Mouse (Mus musculus): ENCODE data around the gene Nosip.
"Not testable (repeated sequence)": the region's sequence is repeated elsewhere in the genome, so short reads cannot be mapped to it uniquely, and the experiment has no call there.

Nosip gene

DNA sequence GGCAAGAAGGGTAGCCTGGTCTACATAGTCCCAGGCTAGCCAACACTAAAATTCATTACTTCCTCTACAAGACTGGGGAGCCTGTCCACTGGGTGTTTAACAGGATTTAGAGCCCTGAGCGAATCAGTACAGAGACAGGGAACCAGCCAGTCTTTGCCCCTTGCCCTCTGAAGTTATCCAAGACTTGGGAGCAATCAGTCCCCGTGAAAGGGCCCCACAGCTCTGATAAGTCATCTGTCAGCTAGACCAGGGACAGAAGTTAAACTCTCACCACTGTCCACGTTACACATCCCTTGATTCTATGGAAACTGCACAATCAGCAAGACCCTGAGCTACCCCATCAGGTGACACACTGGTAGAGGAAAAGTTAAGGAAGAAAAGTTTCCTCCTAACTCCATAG lies 50.3 kb downstream of the Nosip start:
- no peak for DNase-seq (ENCODE audit: low spot score in 2 of 2)

DNA sequence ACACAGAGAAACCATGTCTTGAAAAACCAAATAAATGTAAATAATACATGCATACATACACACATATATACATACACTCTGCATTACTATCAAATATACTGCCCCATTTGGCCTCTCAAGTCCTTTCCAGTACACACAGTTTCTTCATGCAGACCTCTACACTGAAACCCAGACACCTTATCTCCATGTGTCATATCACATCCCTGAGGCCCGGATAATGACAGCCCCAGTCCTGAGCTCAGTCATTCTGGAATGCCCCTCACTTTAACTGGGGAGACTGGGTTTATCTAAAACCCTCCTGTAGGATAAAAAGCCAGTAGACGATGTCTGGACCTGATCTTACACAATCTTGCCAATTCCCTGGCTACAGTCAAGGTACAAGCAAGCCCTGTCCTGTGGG lies 51.2 kb downstream of the Nosip start:
- no peak for DNase-seq (ENCODE audit: low spot score in 2 of 2)

DNA sequence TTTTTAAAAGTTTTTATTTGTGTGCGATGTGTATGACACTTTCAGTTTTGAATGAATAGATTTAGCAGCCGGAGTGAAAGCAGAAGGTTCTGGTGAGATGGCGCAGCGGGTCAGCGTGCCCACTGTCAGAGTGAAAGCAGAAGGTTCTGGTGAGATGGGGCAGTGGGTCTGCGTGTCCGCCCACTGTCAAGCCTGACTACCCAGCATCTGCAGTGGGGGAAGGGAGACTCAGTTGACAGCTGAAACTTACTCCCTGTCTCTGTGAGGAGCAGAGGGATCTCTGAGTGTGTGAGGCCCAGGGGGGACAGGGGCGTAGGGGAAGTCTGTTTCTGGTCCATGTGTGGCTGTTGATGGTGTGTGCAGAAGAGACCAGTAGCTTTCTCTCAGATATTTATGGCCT lies 55.3 kb downstream of the Nosip start:
- no peak for DNase-seq (ENCODE audit: low spot score in 2 of 2)

DNA sequence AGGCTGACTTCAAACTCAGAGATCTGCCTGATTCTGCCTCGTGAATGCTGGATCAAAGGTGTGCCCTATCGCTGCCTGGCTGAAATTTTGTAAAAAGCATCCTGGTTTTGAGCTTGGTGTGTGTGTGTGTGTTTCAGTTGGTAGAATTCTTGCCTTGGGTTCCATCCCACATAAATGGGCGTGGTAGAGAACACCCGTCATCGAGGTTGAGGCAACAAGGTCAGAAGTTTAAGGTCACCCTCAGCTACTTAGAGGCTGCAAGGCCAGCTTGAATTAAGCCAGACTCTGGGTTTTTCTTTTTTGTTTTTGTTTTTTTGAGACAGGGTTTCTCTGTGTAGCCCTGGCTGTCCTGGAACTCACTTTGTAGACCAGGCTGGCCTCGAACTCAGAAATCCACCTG lies 56.1 kb downstream of the Nosip start:
- DNase-seq (ENCODE audit: low spot score in 2 of 2) = no peak

DNA sequence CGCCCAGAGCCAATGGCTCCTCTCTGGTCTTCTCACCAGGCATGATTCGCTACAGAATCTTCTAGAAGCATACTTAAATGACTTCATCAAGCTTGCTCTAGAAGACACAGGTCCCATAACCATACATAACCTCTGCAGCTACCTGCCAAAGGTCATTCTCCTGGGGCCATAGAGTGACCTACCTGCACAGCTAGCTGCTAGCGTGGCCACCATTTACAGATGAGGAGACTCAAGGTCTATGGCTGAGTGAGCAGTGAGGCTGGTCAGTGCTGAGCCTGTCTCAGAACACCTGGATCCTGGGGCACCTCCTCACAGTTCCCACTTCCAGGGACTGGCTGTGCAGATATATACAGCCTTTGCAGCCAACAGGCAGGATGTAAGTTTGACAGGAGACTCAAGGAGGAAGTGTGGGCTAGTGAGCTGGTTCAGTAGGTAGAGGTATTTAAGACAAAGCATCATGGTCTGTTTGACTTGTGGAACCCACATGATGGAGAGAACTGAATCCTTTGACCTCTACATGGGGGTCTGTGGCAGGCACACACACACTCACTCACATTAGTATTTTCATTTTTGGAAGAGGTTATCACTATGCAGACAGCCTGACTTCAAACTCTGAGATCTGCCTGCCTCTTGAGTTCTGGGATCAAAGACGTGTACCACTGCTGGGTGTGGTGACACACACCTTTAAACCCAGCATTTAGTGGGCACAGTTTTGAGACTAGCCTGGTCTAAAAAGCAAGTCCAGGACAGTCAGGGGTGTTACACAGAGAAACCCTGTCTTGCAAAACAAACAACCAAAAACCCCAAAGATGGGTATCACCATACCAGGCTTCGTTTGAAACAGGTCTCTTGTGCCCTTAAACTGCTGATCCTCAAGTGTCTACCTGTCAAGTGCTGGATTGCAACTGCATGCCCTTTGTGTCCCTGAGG lies 57.8 kb downstream of the Nosip start:
- DNase-seq (ENCODE audit: low spot score in 2 of 2) = no peak

DNA sequence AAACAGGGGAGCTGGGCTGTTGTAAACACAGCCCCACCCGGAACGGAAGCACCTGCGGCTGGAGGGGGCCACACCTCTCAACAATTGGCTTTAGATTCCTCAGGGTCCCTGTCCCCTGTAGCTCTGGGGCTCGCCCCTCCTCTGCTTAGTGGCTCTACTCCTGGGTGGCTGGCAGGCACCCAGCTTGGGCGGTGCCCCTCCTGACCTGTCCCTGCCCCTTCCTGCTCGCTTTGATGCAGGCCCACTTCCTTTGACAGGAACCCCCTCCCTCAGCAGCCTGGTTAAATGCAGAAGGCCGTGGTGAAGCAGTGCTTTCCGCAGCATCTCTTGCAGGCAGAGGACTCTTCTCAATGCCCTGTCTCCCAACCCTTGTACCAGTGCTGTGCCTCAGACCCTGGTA lies 59.2 kb downstream of the Nosip start:
- DNase-seq (ENCODE audit: low spot score in 2 of 2) = no peak

DNA sequence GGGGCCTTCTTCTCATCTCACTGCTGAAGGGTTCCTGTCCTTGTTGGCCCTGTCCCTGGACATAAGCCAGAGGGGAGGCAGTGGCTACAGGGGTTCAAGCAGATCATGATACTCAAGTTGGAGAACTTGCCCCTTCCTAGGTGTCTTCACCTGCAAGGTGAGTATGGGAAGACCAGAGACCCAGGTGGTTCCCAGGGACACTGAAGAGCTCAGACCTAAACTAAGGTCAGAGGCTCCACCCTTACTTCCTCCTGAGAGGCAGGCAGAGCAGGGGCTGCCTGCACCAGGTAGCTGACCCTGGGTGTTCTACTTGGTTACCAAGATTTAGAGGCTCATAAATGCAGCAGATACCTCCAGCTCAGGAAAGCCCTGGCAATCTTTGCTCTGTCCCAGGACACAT lies 59.7 kb downstream of the Nosip start:
- no peak for DNase-seq (ENCODE audit: low spot score in 2 of 2)

DNA sequence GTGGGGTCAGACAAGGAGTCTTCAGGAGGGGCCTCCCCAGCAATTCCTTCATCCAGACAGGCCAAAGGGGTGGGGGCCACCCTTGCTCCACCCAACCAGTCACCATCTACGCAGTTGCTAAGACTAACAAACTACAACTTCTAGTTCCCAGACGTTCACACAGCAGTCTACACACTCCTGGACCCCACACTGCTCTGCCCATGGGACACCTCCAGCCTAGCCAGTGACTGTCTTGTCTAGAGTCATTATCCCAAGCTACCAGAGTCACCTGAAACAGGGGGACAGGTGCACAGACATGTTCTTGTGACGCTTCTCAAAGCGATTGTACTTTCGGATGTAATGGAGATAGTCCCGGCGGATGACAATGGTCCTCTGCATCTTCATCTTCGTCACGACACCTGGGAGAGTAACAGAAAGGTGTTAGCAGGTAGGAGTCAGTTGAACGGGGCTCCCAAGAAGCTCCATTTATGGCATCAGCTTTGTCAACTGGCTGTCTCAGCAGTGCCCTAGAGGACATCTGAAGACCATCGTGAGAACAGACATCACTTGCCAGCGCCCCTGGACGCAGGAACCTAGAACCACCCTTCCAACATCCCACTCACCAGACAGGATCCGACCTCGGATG lies 60.4 kb downstream of the Nosip start:
- no peak for DNase-seq (ENCODE audit: low spot score in 2 of 2)

DNA sequence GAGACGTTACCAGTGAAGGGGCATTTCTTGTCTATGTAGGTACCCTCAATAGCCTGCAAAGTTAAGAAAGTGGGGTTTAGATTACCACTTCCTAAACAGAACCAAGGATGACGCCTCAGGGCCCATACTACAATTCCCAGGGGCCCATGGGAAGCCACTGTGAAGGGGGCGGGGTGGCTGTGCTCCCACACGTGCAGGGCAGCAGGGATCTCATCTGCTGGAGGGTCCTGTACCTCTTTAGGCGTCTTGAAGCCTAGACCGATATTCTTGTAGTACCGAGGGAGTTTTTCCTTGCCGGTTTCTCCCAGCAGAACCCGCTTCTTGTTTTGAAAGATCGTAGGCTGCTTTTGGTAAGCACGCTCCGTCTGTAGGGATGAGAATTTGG lies 60.9 kb downstream of the Nosip start:
- no peak for DNase-seq (ENCODE audit: low spot score in 2 of 2)

DNA sequence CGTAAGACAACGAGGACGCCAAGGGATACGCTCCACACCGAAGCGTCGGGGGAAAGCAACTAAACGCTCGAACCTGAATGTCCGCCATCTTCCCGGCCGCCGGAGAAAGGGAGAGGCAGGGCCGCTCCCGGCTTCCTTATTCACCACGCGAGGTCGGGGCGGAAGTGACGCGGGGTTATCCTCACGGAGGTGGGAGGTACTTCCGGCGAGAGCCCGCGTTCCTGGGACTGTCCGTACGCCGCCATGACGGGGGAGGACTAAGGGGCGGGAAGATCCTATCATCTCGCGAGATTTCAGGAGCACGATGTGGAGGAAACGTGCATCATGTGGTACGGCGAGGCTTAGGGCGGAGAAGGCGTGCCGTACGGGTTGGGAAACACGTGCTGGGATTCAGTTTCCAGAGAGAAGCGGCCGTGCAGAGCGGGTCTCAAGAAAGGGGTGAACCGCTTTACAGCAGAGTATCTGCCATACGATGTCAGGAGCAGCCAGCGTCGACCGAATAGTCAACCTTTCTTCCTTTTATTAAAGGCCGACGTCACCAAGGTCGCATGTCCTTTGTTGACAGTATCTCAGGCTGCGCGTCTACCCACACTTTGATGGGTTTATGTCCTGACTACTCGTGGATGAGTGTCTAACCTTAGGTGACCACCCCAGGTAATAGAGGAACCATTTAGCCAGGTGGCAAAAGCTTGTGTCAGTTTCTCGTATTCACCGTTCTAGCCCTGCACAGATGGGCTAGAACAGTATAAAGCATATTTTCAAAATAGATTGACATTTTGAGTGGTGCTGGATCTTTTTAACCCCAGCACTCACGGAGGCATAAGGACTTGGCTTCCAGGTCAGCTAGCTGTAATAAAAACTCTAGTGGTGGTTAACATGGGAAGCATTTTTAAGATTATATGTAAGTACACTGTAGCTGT lies 62.3 kb downstream of the Nosip start, which contains the start of gene Rps11:
TSS of gene Rps11 (minus strand) at position 216 of the 920 bp plus-strand sequence.
- peak; percentile 98 to 99 for DNase-seq (ENCODE audit: low spot score in 2 of 2)

DNA sequence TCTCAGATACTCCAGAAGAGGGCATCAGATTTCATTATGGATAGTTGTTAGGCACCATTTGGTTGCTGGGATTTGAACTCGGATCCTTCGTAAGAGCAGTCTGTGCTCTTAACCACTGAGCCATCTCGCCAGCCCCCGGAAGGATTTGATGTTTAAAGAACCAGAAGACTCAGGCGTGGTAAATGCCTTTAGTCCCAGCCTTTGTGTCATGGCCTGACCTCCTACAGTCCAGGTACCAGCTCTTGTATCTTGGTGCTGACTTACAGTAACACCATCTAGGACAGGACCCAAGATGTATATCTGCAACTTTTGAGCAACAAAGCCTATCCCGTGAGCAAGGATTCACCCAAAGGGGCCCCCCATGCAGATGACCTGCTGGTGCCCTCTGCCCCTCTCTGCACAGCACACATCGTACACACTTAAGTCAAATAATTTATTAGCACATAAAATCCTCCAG lies 62.9 kb downstream of the Nosip start:
- DNase-seq (ENCODE audit: low spot score in 2 of 2) = no peak

DNA sequence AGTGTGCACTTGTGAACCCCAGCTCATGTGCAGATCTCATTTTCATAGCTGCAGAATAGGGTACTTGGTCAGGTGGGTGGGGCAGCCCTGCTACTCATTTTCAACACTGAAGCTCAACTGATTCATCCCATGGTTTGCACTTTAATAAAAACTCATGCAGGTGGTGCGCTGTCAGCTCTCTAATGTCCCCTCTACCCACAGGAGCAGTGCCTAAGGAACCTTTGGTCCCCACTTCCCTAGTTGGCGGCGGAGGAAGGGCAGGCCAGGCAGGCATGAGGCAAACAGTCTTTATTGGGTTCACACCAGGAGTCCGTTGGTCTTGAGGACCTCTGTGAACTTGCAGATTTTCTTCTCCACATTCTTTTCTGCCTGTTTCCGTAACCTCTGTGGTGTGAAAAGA lies 63.4 kb downstream of the Nosip start:
- not testable (repeated sequence) for DNase-seq (ENCODE audit: low spot score in 2 of 2)

DNA sequence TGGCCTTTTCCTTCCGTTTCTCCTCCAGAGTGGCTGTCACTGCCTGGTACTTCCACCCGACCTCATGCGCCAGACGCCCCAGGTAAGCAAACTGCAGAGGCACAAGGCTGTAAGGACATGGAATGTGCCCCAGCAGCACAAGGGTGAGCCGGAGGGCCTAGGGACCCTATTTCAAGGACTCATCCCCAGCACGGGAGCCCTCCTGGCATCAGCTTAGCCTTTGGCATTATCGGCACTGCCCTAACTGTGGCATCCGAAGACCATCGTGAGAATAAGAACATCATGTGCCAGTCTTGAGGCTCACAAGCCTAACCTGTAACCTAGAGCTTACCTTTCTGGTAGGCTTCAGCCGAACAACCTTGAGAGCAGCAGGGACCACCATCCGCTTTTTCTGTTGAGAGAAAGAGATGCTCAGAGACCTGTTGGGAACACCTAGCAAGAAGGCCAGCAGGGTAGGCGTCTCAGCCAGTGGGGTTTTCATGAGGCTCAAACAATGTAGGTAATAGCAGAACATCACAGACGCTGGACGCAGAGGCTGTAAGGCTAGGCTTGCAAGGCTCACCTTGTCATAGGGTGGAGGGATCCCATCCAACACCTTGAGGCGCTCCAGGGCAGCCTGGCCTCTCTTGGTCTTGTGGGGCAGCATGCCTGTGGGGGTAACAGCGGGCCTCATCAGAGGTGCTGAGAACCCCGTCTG lies 64.1 kb downstream of the Nosip start:
- no peak for DNase-seq (ENCODE audit: low spot score in 2 of 2)

DNA sequence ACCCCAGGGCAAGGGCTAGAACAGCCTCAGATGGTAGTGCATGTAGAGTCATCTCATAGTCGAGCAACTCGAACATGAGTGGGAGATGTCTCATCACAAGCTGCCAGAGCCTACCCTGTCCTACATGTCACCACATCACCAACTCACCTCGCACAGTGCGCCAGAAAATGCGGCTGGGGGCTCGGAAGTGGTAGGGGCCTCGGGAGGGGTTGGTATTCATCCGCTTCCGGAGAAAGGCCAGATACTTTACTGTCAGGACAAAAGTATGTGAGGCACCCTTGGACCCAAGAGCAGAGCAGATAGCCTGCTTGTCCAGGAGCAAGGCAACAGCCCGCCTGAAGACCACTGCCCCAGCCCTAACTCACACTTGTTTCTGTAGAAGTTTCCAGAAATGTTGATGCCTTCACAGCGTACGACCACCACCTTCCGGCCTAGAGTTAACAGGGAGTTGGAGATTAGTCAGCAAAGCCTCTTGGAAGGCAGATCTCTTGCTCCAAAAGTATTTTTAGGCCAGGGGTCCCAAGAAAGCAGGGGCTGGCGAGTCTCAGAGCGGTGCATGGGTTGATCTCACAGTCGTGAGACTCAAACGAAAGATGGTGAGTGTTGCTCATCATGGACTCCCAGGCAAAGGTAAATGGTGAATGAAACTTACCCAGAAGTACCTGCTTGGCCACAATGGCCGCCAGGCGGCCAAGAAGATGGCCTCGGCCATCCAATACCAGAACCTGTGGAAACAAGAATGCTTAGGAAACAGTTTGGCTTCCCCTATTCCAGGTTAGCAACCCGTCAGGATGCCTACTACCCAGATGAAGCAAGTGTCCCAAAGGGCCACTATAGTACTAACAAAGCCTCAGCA lies 64.8 kb downstream of the Nosip start:
- no peak for DNase-seq (ENCODE audit: low spot score in 2 of 2)

Measured in urinary bladder, postnatal 4 days (tissue).